Mouse (Mus musculus): ENCODE measurements around the gene Dexi.

DNA sequence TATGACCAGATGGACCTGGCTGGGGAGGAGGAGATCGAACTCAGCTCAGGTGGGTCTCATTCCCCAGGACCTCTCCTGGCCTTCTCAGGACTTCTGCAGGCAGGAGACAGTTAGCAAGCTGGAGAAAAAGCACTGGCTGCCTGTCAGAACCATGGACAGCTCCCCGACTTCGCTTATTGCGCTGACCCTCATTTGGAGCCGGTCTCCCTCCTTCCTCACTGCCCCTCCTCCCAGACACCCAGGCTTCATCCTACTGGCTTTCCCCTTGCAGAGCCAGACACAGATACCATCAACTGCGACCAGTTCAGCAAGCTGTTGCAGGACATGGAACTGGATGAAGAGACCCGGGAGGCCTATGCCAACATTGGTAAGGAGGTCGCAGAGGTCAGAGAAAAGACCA lies 41.0 kb downstream of the Dexi start:
- TF ChIP-seq CTCF (IDR thresholded peaks at IDR 0.05; ENCODE audit: borderline replicate concordance, insufficient read depth, low read depth, low read length) (no peak), POLR2A (IDR thresholded peaks at IDR 0.05; ENCODE audit: borderline replicate concordance, insufficient read depth, low read length) (no peak)

Data from cerebellum, adult 2 months (tissue).